Mouse (Mus musculus) lung, postnatal 0 days (tissue): ENCODE measurements around the gene Ppip5k1. TPM values are rescaled to one million over a fixed set of nuclear protein-coding genes. Genes with fewer than 3 reads are reported as not detected.
"Not testable (repeated sequence)": the region's sequence is repeated elsewhere in the genome, so short reads cannot be mapped to it uniquely, and the experiment has no call there.

Experiments used
- ATAC-seq: fragments of 200-750 bp; cut with Nextera tagmentation; 2 replicates; pipeline ENCODE4 v1.8.0; 2017; ENCODE audit warnings: moderate library complexity
- DNase-seq: peaks from one replicate; pipeline ENCODE4 v3.0.0-alpha.2; 2016; ENCODE audit warnings: low spot score
- H3K27ac ChIP-seq: fragments of 300-500 bp; sonication (generic); 2 replicates; pipeline ENCODE4 v1.5.1; 2014; ENCODE audit warnings: antibody characterized with exemption, mild to moderate bottlenecking, low read length, mixed read lengths
- H3K27me3 ChIP-seq: fragments of 300-500 bp; sonication (generic); replicated peaks from 2 replicates; pipeline ENCODE4 v1.6.1; 2014; ENCODE audit warnings: low read length, mixed read lengths; ENCODE audit not compliant: insufficient read depth
- H3K36me3 ChIP-seq: fragments of 300-500 bp; sonication (generic); 2 replicates; pipeline ENCODE4 v1.6.1; 2014; ENCODE audit warnings: low read length, mixed read lengths; ENCODE audit not compliant: insufficient read depth
- H3K4me1 ChIP-seq: fragments of 300-500 bp; sonication (generic); 2 replicates; pipeline ENCODE4 v1.6.1; 2014; ENCODE audit warnings: antibody characterized with exemption, low read depth, low read length, mixed read lengths; ENCODE audit not compliant: insufficient read depth
- H3K4me2 ChIP-seq: fragments of 300-500 bp; sonication (generic); replicated peaks from 2 replicates; pipeline ENCODE4 v1.6.1; 2014; ENCODE audit warnings: low read depth, mild to moderate bottlenecking, low read length, moderate library complexity, mixed read lengths
- H3K4me3 ChIP-seq: fragments of 300-500 bp; sonication (generic); 2 replicates; pipeline ENCODE4 v1.5.1; 2014; ENCODE audit warnings: low read depth, low read length
- H3K9ac ChIP-seq: fragments of 300-500 bp; sonication (generic); replicated peaks from 2 replicates; pipeline ENCODE4 v1.6.1; 2014; ENCODE audit warnings: low read depth, mild to moderate bottlenecking
- H3K9me3 ChIP-seq: fragments of 300-500 bp; sonication (generic); 2 replicates; pipeline ENCODE4 v1.6.1; 2016; ENCODE audit warnings: low read length, mixed read lengths
- CTCF ChIP-seq: IDR thresholded peaks from 2 replicates; pipeline ENCODE4 v1.5.1; 2016; ENCODE audit warnings: antibody characterized with exemption, mild to moderate bottlenecking
- EP300 ChIP-seq: IDR thresholded peaks from 2 replicates; pipeline ENCODE4 v1.6.1; 2016; ENCODE audit warnings: antibody characterized with exemption, mild to moderate bottlenecking, control low read depth
- WGBS: fragments of 180-500 bp; shearing (Covaris S2); extraction: QIAGEN DNeasy Blood & Tissue Kit; methylation state at CpG from one replicate; pipeline ENCODE4 v1.1.7; 2014; 5-methylcytosine and 5-hydroxymethylcytosine counted together
- polyA plus RNA-seq: library from polyadenylated mRNA; unstranded; fragments of >200 nt; fragmentation: Nextera tagmentation; extraction: Ambion mirVana; gene quantifications from 2 replicates; pipeline ENCODE4 v1.2.1, GENCODE M21; 2015

Ppip5k1 gene
- 9.7 and 11.1 TPM in 2 replicates for polyA plus RNA-seq

DNA sequence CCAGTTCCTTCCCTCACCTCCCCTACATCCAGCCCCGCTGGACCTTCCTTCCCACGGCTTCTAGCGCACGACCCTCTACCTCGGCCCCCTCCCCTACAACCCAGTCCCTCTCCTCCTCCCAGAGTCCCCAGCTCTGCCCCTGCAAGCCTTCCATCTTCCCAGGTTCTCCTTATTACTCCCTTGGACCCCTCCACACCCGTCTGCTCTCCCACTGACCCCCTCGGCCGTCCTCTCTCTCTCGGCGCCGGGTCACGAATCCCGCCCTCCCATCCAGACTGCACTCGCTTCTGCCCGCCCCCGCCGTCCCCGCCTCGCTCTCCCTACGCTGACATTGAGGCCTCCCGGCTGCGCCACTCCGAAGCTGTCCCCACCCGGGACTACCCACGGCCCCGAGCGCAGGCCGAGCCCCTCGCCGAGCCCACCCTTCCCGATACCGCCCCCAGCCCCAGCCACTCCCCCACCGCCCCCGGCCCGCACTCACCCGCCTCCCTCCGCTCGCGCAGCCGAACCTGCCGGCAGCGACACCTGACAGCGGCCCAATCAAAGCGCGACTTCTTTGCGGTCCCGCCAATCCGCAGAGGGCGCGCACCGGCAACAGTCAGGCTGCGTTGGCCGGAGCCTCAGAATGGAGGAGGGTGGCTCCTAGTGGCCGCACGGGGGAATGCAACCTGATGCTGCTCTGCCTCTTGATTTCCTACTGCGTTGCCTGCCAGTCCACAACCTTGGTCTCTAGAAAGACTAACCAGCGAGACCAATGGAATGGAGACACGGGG is at the start of gene Ppip5k1:
Ppip5k1 (minus strand) TSS at position 577 of the 773 bp plus-strand sequence.
- H3K4me3 ChIP-seq, result peak within 1 kb of the TSS; percentile 58
- peak within 1 kb of the TSS; percentile 43 for H3K9ac ChIP-seq
- WGBS, result under 1% methylated on average over 57 of the region's 58 CpGs
- H3K4me1 ChIP-seq, result peaks cover 3% of the 10 kb centered on the region; the same call in 1 of the 2 replicates
- H3K36me3 ChIP-seq, result no peaks in the 10 kb centered on the region
- ATAC-seq (peak; percentile 97), DNase-seq (peak; percentile 97)
- H3K9me3 ChIP-seq, result no peaks in the 10 kb centered on the region
- H3K27me3 ChIP-seq, result peaks cover 11% of the 10 kb centered on the region; the same call in 1 of the 2 replicates
- TF ChIP-seq EP300 (no peak), CTCF (peak; percentile 98)
- no peak within 1 kb of the TSS for H3K27ac ChIP-seq
- H3K4me2 ChIP-seq, result peak within 1 kb of the TSS; percentile 97

GRCm38 (mm10) chr2:121403296-121403695 is 48.1 kb upstream of the Ppip5k1 start:
- no peak overlapping the region for H3K27ac ChIP-seq
- TF ChIP-seq EP300 (no peak), CTCF (no peak)

DNA sequence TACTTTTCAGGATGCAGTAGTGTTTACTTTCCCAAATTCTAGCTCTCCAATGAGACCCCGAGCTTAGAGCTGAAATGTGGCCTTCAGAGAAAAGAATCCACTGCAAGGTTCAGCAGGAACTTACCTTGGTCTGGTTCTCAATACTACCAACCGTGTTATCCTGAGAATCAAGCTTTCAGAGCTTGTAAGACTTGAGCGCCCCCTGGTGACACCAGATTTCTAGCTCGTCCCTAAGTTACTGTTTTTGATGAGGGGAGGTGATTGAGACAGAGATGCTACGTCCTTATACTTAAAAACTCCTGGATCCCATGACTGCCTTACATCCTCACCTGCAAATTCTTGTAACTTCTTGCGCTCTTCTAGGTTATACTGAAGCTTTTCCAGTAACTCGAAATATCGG is 41.4 kb upstream of the Ppip5k1 start:
- Histone ChIP-seq H3K4me2 (no peak overlapping the region), H3K9me3 (no peaks in the 10 kb centered on the region), H3K27me3 (no peaks in the 10 kb centered on the region), H3K4me1 (no peaks in the 10 kb centered on the region), H3K27ac (no peak overlapping the region), H3K9ac (no peak overlapping the region), H3K4me3 (no peak overlapping the region), H3K36me3 (no peaks in the 10 kb centered on the region)
- ATAC-seq, result no peak
- 13% methylated on average over 8 of the region's 8 CpGs for WGBS
- peak; percentile 86 for DNase-seq
- TF ChIP-seq EP300 (no peak), CTCF (peak; percentile 86)

More at GRCm38 (mm10) chr2:121403296-121403695, 48.1 kb upstream of the Ppip5k1 start:
- Histone ChIP-seq H3K9me3 (no peaks in the 10 kb centered on the region), H3K4me1 (no peaks in the 10 kb centered on the region), H3K27me3 (no peaks in the 10 kb centered on the region), H3K9ac (no peak overlapping the region), H3K36me3 (no peaks in the 10 kb centered on the region), H3K4me2 (no peak overlapping the region), H3K4me3 (no peak overlapping the region)
- ATAC-seq (no peak; the same call in 1 of the 2 replicates), DNase-seq (peak; percentile 16)

DNA sequence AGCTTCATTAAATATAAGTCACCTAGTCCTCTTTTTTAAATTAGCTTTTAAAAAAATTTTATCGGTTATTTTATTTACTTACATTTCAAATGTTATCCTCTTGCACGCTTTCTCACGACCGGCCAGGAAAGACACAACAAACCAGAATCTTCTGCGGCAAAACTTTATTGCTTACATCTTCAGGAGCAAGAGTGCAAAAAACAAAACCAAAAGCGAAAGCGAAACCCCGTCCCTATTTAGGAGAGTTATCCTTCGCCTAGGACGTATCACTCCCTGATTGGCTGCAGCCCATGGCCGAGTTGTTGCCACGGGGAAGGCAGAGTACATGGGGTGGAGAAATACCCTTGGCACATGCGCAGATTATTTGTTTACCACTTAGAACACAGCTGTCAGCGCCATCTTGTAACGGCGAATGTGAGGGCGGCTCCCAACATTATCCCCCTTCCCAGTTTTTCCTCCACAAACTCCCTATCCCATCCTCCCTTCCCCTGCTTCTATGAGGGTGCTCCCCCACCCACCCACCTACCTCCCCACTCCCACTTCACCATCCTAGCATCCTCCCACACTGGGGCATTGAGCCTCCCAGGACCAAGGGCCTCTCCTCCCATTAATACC is 31.9 kb upstream of the Ppip5k1 start, which contains the start of gene Strc:
Strc (minus strand) TSS at position 208 of the 615 bp plus-strand sequence.
- DNase-seq, H3K4me1 ChIP-seq, H3K4me2 ChIP-seq, H3K27me3 ChIP-seq, H3K9me3 ChIP-seq, H3K36me3 ChIP-seq, H3K9ac ChIP-seq, H3K27ac ChIP-seq, ATAC-seq, H3K4me3 ChIP-seq: not testable (repeated sequence)
- WGBS, result 96% methylated on average over 14 of the region's 17 CpGs

DNA sequence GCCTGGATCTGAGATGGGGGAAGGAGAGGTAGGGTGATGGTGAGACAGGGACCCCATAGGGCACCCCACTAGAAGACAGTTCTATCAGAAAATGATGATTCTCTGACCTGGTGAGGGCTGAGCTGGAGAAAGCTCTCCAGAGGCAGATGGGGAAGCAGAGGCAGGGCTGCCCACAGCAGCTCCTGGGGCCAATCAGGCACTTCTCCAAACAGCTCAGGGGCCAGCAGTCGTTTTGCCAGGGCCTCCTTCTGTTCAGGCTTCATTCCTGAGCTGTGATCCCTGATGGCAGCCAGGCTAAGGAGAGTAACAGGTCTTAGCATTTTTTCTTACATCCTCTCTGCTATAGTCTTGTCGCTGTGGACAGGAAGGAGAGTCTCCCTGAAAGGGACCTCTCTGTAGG is 19.6 kb upstream of the Ppip5k1 start:
- no peak overlapping the region for H3K4me3 ChIP-seq
- H3K4me1 ChIP-seq, result no peaks in the 10 kb centered on the region
- no peak overlapping the region for H3K27ac ChIP-seq
- 43% methylated on average over 2 of the region's 2 CpGs for WGBS
- no peak for DNase-seq
- H3K9me3 ChIP-seq, result no peaks in the 10 kb centered on the region
- H3K4me2 ChIP-seq, result no peak overlapping the region
- H3K36me3 ChIP-seq, result no peaks in the 10 kb centered on the region
- no peak for TF ChIP-seq CTCF
- no peak for TF ChIP-seq EP300
- ATAC-seq, result no peak
- H3K27me3 ChIP-seq, result no peaks in the 10 kb centered on the region
- H3K9ac ChIP-seq, result no peak overlapping the region

DNA sequence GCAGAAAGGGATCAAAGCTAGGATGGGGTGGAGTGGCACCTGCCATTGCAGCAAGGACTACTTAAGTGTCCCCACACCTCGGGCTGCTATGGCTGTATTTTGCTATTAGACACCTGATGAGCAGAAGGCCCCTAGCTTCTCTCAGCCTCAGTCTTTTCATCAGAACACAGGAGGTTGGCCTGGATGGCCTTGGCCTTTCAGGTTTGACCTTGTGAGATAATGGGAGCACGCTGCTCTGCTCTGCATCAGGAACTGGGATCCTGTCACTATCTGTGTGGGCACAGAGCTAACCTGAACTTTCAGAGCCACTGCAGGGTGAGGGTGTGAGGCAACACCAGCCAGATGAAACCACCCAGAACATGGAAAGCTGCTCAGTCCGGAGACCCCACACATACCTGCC is 17.1 kb upstream of the Ppip5k1 start:
- DNase-seq (no peak), ATAC-seq (no peak)
- TF ChIP-seq EP300, result no peak
- no peak for TF ChIP-seq CTCF
- WGBS, result 52% methylated on average over 3 of the region's 3 CpGs
- Histone ChIP-seq H3K27me3 (no peaks in the 10 kb centered on the region), H3K27ac (no peak overlapping the region), H3K9me3 (no peaks in the 10 kb centered on the region), H3K4me1 (no peaks in the 10 kb centered on the region), H3K9ac (no peak overlapping the region), H3K36me3 (no peaks in the 10 kb centered on the region), H3K4me2 (no peak overlapping the region), H3K4me3 (no peak overlapping the region)
